Mouse (Mus musculus): ENCODE measurements at regions not wholly inside any gene's neighbourhood (a gene's known extent, or its start where the extent isn't known, plus 50 kb on each side); places are given as distances from the start of the nearest gene placed in this dataset.

- DNase-seq (ENCODE audit: low read depth, low spot score): no peak
- no peaks in the 10 kb centered on the region for H3K36me3 ChIP-seq (ENCODE audit: control insufficient read depth, insufficient read depth, low read length, poor library complexity, severe bottlenecking)
- H3K27me3 ChIP-seq (ENCODE audit: control insufficient read depth, insufficient read depth, low read length, poor library complexity, severe bottlenecking): no peaks in the 10 kb centered on the region
Measured at GRCm38 (mm10) chr19:28781971-28782370, 52.9 kb upstream of the Slc1a1 start.

All from splenic B cell, adult 2 months (primary cell).